Comparison of ENCODE assay signal across 16 mouse cellular contexts in genomic region chr3:51130709-51131108, GRCm38 (mm10).
DNase-seq lines count a peak whose midpoint lies in the region; ATAC-seq and TF ChIP-seq lines count a peak whose summit lies in the region.
"Had no signal": no experiment of that assay in that cellular context is flagged by ENCODE, and none has a peak within 500 bp of the region (broad histone marks: within the 10 kb centered on the region; RNA-seq: fewer than 3 reads in every experiment).

No protein-coding gene starts in this region.

- H3K36me3 ChIP-seq in lung, postnatal 0 days (ENCODE audit: insufficient read depth, low read length), result no peaks in the 10 kb centered on the region
- H3K36me3 ChIP-seq in intestine, embryonic 15.5 days, result no peaks in the 10 kb centered on the region
- H3K36me3 ChIP-seq: embryonic facial prominence, embryonic 12.5 days; forebrain, embryonic 15.5 days; heart, embryonic 13.5 days; hindbrain, embryonic 13.5 days had no signal

- TF ChIP-seq POLR2A in lung, adult 2 months (IDR thresholded peaks at IDR 0.05; ENCODE audit: borderline replicate concordance, extremely low read depth, low read depth, low read length), result no peak

- peak; percentile 25 for DNase-seq in adrenal gland, postnatal 14 days
- no peak for DNase-seq in adrenal gland, postnatal 10 days
- DNase-seq in lung, adult 2 months, result peak; percentile 14
- DNase-seq in lung, postnatal 0 days (ENCODE audit: low spot score), result peak; percentile 65
- peak; percentile 47 for DNase-seq in lung, postnatal 36 days
- no peak for DNase-seq in left cerebral cortex, adult 18-20 months (ENCODE audit: low spot score in 2 of 2)
- DNase-seq: cerebellum, adult 8-10 months; cerebellum, postnatal 14 days; gastrocnemius, postnatal 36 days; heart, adult 11 months had no signal

- no peak overlapping the region for H3K27ac ChIP-seq in lung, postnatal 0 days (ENCODE audit: low read length)
- no peak overlapping the region for H3K27ac ChIP-seq in intestine, embryonic 15.5 days
- H3K27ac ChIP-seq: embryonic facial prominence, embryonic 12.5 days; forebrain, embryonic 15.5 days; heart, embryonic 13.5 days; hindbrain, embryonic 13.5 days; hindbrain, postnatal 0 days had no signal

- no peaks in the 10 kb centered on the region for H3K4me1 ChIP-seq in lung, adult 2 months (ENCODE audit: control insufficient read depth, insufficient read depth, low read length)
- H3K4me1 ChIP-seq in lung, postnatal 0 days (ENCODE audit: insufficient read depth, low read depth, low read length), result no peaks in the 10 kb centered on the region
- H3K4me1 ChIP-seq in intestine, embryonic 15.5 days (replicated peaks), result no peaks in the 10 kb centered on the region
- H3K4me1 ChIP-seq: heart, embryonic 13.5 days had no signal

- H3K4me2 ChIP-seq in lung, postnatal 0 days (replicated peaks; ENCODE audit: low read depth, low read length), result no peak overlapping the region
- no peak overlapping the region for H3K4me2 ChIP-seq in intestine, embryonic 15.5 days (replicated peaks)
- H3K4me2 ChIP-seq: embryonic facial prominence, embryonic 12.5 days; forebrain, embryonic 15.5 days; heart, embryonic 13.5 days; hindbrain, embryonic 13.5 days had no signal

- ATAC-seq in lung, postnatal 0 days, result peak; percentile 82
- ATAC-seq in intestine, embryonic 15.5 days, result no peak
- ATAC-seq: forebrain, embryonic 15.5 days; hindbrain, postnatal 0 days had no signal

- 70% methylated on average over 5 of the region's 5 CpGs for WGBS in lung, adult 2 months
- 57% methylated on average over 5 of the region's 5 CpGs for WGBS in lung, postnatal 0 days
- WGBS in intestine, embryonic 15.5 days, result 82% methylated on average over 5 of the region's 5 CpGs

- no peak overlapping the region for H3K9ac ChIP-seq in lung, postnatal 0 days (replicated peaks; ENCODE audit: low read depth)
- no peak overlapping the region for H3K9ac ChIP-seq in intestine, embryonic 15.5 days
- H3K9ac ChIP-seq: embryonic facial prominence, embryonic 12.5 days; forebrain, embryonic 15.5 days; heart, embryonic 13.5 days; hindbrain, embryonic 13.5 days had no signal

- no peak overlapping the region for H3K4me3 ChIP-seq in lung, adult 2 months (replicated peaks; ENCODE audit: extremely low read depth, low read depth, low read length)
- H3K4me3 ChIP-seq in lung, postnatal 0 days (ENCODE audit: low read depth, low read length), result no peak overlapping the region
- no peak overlapping the region for H3K4me3 ChIP-seq in intestine, embryonic 15.5 days (replicated peaks)
- H3K4me3 ChIP-seq: embryonic facial prominence, embryonic 12.5 days; forebrain, embryonic 15.5 days; heart, embryonic 13.5 days; hindbrain, embryonic 13.5 days had no signal

- no peaks in the 10 kb centered on the region for H3K27me3 ChIP-seq in lung, postnatal 0 days (replicated peaks; ENCODE audit: insufficient read depth, low read length)
- H3K27me3 ChIP-seq in intestine, embryonic 15.5 days (replicated peaks), result no peaks in the 10 kb centered on the region
- H3K27me3 ChIP-seq: embryonic facial prominence, embryonic 12.5 days; forebrain, embryonic 15.5 days; heart, embryonic 13.5 days; hindbrain, embryonic 13.5 days had no signal

- TF ChIP-seq CTCF in lung, adult 2 months (IDR thresholded peaks at IDR 0.05; ENCODE audit: insufficient read depth, low read length), result no peak
- no peak for TF ChIP-seq CTCF in lung, postnatal 0 days (IDR thresholded peaks at IDR 0.05)

- H3K9me3 ChIP-seq in lung, postnatal 0 days (ENCODE audit: low read length), result no peaks in the 10 kb centered on the region
- no peaks in the 10 kb centered on the region for H3K9me3 ChIP-seq in intestine, embryonic 15.5 days
- H3K9me3 ChIP-seq: embryonic facial prominence, embryonic 12.5 days; forebrain, embryonic 15.5 days; heart, embryonic 13.5 days; hindbrain, embryonic 13.5 days had no signal

- no peak for TF ChIP-seq EP300 in lung, postnatal 0 days (IDR thresholded peaks at IDR 0.05)

Comparison
In these comparisons a context has a peak if more than half of its experiments do, and no peak if none do; other contexts are left out.
1. DNase-seq: peak in adrenal gland, postnatal 14 days (single experiment), lung, adult 2 months (single experiment), lung, postnatal 0 days (single experiment) and lung, postnatal 36 days (single experiment); none in adrenal gland, postnatal 10 days (single experiment) and left cerebral cortex, adult 18-20 months (0 of 2).